In the genomic region with DNA sequence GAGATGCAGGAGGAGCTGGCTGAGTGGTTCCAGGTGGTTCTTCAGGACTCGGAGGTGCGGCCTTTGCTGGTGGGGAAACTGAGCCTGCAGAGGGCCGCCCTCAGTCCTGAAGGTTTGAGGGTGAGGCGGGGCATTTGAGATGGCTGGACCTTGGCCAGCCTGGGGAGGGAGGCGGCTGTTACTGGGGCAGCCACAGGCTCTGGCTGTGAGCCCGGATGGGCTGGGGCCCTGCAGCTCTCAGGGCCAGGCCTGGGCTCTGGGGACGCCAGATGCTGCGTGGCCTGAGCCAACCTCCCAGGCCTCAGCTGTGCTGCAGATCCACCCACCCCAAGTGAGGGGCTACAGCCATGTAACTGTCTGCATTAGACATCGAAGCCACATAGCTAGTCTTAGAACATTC, we compare ENCODE assay signal across 8 mouse cellular contexts. TPM values are rescaled to one million over a fixed set of nuclear protein-coding genes. Genes with fewer than 3 reads are reported as not detected.
DNase-seq lines count a peak whose midpoint lies in the region; ATAC-seq lines count a peak whose summit lies in the region.

No protein-coding gene starts in this region.

- H3K9me3 ChIP-seq in forebrain, embryonic 12.5 days, result no peaks in the 10 kb centered on the region
- H3K9me3 ChIP-seq in midbrain, embryonic 12.5 days, result no peaks in the 10 kb centered on the region

- intact Hi-C loops in heart, postnatal 14 days (cut with DNase I), result no loop called here

- H3K9ac ChIP-seq in forebrain, embryonic 12.5 days, result 0 out of 2 replicates have a peak overlapping the region, but pooled peaks have one; percentile 36
- 0 out of 2 replicates have a peak overlapping the region, but pooled peaks have one; percentile 43 for H3K9ac ChIP-seq in midbrain, embryonic 12.5 days (replicated peaks)

- peak overlapping the region; percentile 47; the same call in 1 of the 2 replicates for H3K27ac ChIP-seq in forebrain, embryonic 12.5 days
- H3K27ac ChIP-seq in midbrain, embryonic 12.5 days (replicated peaks), result no peak overlapping the region

- H3K36me3 ChIP-seq in forebrain, embryonic 12.5 days (replicated peaks), result peaks cover 56% of the 10 kb centered on the region
- peaks cover 64% of the 10 kb centered on the region for H3K36me3 ChIP-seq in midbrain, embryonic 12.5 days

- 0 out of 2 replicates have a peak overlapping the region, but pooled peaks have one; percentile 2 for H3K4me3 ChIP-seq in forebrain, embryonic 12.5 days (replicated peaks)
- H3K4me3 ChIP-seq in midbrain, embryonic 12.5 days, result no peak overlapping the region

- peaks cover 48% of the 10 kb centered on the region for H3K4me1 ChIP-seq in forebrain, embryonic 12.5 days
- H3K4me1 ChIP-seq in midbrain, embryonic 12.5 days, result peaks cover 38% of the 10 kb centered on the region

- 0 out of 2 replicates have a peak, but pooled peaks cover 4% of the 10 kb centered on the region for H3K27me3 ChIP-seq in forebrain, embryonic 12.5 days
- 0 out of 2 replicates have a peak, but pooled peaks cover 8% of the 10 kb centered on the region for H3K27me3 ChIP-seq in midbrain, embryonic 12.5 days

- peak; percentile 45 for DNase-seq in A20 (ENCODE audit: low read depth, low spot score)
- DNase-seq in adrenal gland, adult 2 months, result peak; percentile 89
- peak; percentile 90 to 92 for DNase-seq in heart, postnatal 14 days
- DNase-seq in kidney, postnatal 36 days, result peak; percentile 87 to 90
- DNase-seq in embryo, embryonic 10 days (ENCODE audit: low spot score), result no peak

- ATAC-seq in forebrain, embryonic 12.5 days (ENCODE audit: low FRiP score), result no peak
- ATAC-seq in midbrain, embryonic 12.5 days (ENCODE audit: low FRiP score, low read depth), result no peak
- no peak for ATAC-seq in megakaryocyte progenitor cell, adult 5-6 weeks (replicated peaks; ENCODE audit: poor library complexity)

- H3K4me2 ChIP-seq in forebrain, embryonic 12.5 days, result no peak overlapping the region; the same call in 1 of the 2 replicates
- no peak overlapping the region for H3K4me2 ChIP-seq in midbrain, embryonic 12.5 days (replicated peaks)

- WGBS in forebrain, embryonic 12.5 days, result 82% methylated on average over 9 of the region's 9 CpGs
- 84% methylated on average over 9 of the region's 9 CpGs for WGBS in midbrain, embryonic 12.5 days

RNA-seq across cellular contexts. Expression of gene Pik3r2, which starts 2.7 kb away (rescaled TPM):
- 10 to 100 TPM; 37.2 to 49.0 TPM for total RNA-seq in adrenal gland, adult 2 months (2021)
- polyA plus RNA-seq in adrenal gland, adult 2 months (2012; rRNA removed), result 296 and 305 TPM in 2 replicates
- polyA plus RNA-seq in forebrain, embryonic 12.5 days (2016; fragmentation: Nextera tagmentation; extraction: Ambion mirVana), result 72.7 and 79.1 TPM in 2 replicates
- 10 to 100 TPM; 31.4 to 33.1 TPM for total RNA-seq in heart, postnatal 14 days (2021)
- polyA plus RNA-seq in midbrain, embryonic 12.5 days (2016; fragmentation: Nextera tagmentation; extraction: Ambion mirVana), result 73.4 and 74.6 TPM in 2 replicates
- total RNA-seq in megakaryocyte progenitor cell, adult 5-6 weeks (2015), result 5.7 and 6.0 TPM in 2 replicates
- total RNA-seq in megakaryocyte progenitor cell, adult 5-6 weeks (2017), result 18.1 and 18.5 TPM in 2 replicates

RNA-seq across cellular contexts. Expression of gene Mpv17l2, which starts 13.1 kb away (rescaled TPM):
- total RNA-seq in adrenal gland, adult 2 months (2021), result 100 to 1,000 TPM; 108 to 132 TPM
- polyA plus RNA-seq in adrenal gland, adult 2 months (2012; rRNA removed), result 359 and 417 TPM in 2 replicates
- 33.2 and 34.5 TPM in 2 replicates for polyA plus RNA-seq in forebrain, embryonic 12.5 days (2016; fragmentation: Nextera tagmentation; extraction: Ambion mirVana)
- total RNA-seq in heart, postnatal 14 days (2021), result 10 to 100 TPM; 29.3 to 29.9 TPM
- polyA plus RNA-seq in midbrain, embryonic 12.5 days (2016; fragmentation: Nextera tagmentation; extraction: Ambion mirVana), result 35.4 and 37.3 TPM in 2 replicates
- total RNA-seq in megakaryocyte progenitor cell, adult 5-6 weeks (2015), result 37.4 and 41.4 TPM in 2 replicates
- 10.2 and 10.4 TPM in 2 replicates for total RNA-seq in megakaryocyte progenitor cell, adult 5-6 weeks (2017)

RNA-seq across cellular contexts. Expression of gene Rab3a, which starts 19.4 kb away (rescaled TPM):
- total RNA-seq in adrenal gland, adult 2 months (2021), result 10 to 100 TPM; 49.1 to 85.5 TPM
- 141 and 152 TPM in 2 replicates for polyA plus RNA-seq in adrenal gland, adult 2 months (2012; rRNA removed)
- 87.8 and 95.4 TPM in 2 replicates for polyA plus RNA-seq in forebrain, embryonic 12.5 days (2016; fragmentation: Nextera tagmentation; extraction: Ambion mirVana)
- 10 to 100 TPM; 51.6 to 51.9 TPM for total RNA-seq in heart, postnatal 14 days (2021)
- 98.9 and 102 TPM in 2 replicates for polyA plus RNA-seq in midbrain, embryonic 12.5 days (2016; fragmentation: Nextera tagmentation; extraction: Ambion mirVana)
- 2.6 and 3.6 TPM in 2 replicates for total RNA-seq in megakaryocyte progenitor cell, adult 5-6 weeks (2015)
- 2.1 and 6.6 TPM in 2 replicates for total RNA-seq in megakaryocyte progenitor cell, adult 5-6 weeks (2017)

RNA-seq across cellular contexts. Expression of gene Mast3, which starts 31.0 kb away (rescaled TPM):
- total RNA-seq in adrenal gland, adult 2 months (2021), result 10 to 100 TPM; 18.9 to 20.5 TPM
- 91.5 and 91.7 TPM in 2 replicates for polyA plus RNA-seq in adrenal gland, adult 2 months (2012; rRNA removed)
- polyA plus RNA-seq in forebrain, embryonic 12.5 days (2016; fragmentation: Nextera tagmentation; extraction: Ambion mirVana), result 14.5 and 16.8 TPM in 2 replicates
- total RNA-seq in heart, postnatal 14 days (2021), result 10 to 100 TPM in 1 of 2 experiments, 1 to 10 TPM in 1; 9.4 to 11.1 TPM
- 17.1 and 18.0 TPM in 2 replicates for polyA plus RNA-seq in midbrain, embryonic 12.5 days (2016; fragmentation: Nextera tagmentation; extraction: Ambion mirVana)
- 48.7 and 50.0 TPM in 2 replicates for total RNA-seq in megakaryocyte progenitor cell, adult 5-6 weeks (2015)
- 13.9 and 16.7 TPM in 2 replicates for total RNA-seq in megakaryocyte progenitor cell, adult 5-6 weeks (2017)

RNA-seq across cellular contexts. Expression of gene Il12rb1, which starts 34.4 kb away (rescaled TPM):
- total RNA-seq in adrenal gland, adult 2 months (2021), result under 1 TPM in 1 of 2 experiments, not detected in 1; 0.10 TPM
- polyA plus RNA-seq in adrenal gland, adult 2 months (2012; rRNA removed), result 0.28 and 0.41 TPM in 2 replicates
- not detected in 2 replicates for polyA plus RNA-seq in forebrain, embryonic 12.5 days (2016; fragmentation: Nextera tagmentation; extraction: Ambion mirVana)
- total RNA-seq in heart, postnatal 14 days (2021), result under 1 TPM; 0.12 to 0.59 TPM
- polyA plus RNA-seq in midbrain, embryonic 12.5 days (2016; fragmentation: Nextera tagmentation; extraction: Ambion mirVana), result 0.08 TPM in 1 of 2 replicates, not detected in the other
- 0.07 and 0.64 TPM in 2 replicates for total RNA-seq in megakaryocyte progenitor cell, adult 5-6 weeks (2015)
- total RNA-seq in megakaryocyte progenitor cell, adult 5-6 weeks (2017), result 1.0 and 1.7 TPM in 2 replicates

Comparison
In these comparisons a context has a peak if more than half of its experiments do, and no peak if none do; other contexts are left out.
1. RNA of gene Rab3a, which starts 19.4 kb away (total RNA-seq): 49.1 to 85.5 TPM in adrenal gland, adult 2 months and 51.6 to 51.9 TPM in heart, postnatal 14 days; 2.1 to 6.6 TPM in megakaryocyte progenitor cell, adult 5-6 weeks; every median in the first group is over 4 times any median in the second.